Mouse (Mus musculus): ENCODE data around the gene Zfp317.
"Not testable (repeated sequence)": the region's sequence is repeated elsewhere in the genome, so short reads cannot be mapped to it uniquely, and the experiment has no call there.

Zfp317 gene

DNA sequence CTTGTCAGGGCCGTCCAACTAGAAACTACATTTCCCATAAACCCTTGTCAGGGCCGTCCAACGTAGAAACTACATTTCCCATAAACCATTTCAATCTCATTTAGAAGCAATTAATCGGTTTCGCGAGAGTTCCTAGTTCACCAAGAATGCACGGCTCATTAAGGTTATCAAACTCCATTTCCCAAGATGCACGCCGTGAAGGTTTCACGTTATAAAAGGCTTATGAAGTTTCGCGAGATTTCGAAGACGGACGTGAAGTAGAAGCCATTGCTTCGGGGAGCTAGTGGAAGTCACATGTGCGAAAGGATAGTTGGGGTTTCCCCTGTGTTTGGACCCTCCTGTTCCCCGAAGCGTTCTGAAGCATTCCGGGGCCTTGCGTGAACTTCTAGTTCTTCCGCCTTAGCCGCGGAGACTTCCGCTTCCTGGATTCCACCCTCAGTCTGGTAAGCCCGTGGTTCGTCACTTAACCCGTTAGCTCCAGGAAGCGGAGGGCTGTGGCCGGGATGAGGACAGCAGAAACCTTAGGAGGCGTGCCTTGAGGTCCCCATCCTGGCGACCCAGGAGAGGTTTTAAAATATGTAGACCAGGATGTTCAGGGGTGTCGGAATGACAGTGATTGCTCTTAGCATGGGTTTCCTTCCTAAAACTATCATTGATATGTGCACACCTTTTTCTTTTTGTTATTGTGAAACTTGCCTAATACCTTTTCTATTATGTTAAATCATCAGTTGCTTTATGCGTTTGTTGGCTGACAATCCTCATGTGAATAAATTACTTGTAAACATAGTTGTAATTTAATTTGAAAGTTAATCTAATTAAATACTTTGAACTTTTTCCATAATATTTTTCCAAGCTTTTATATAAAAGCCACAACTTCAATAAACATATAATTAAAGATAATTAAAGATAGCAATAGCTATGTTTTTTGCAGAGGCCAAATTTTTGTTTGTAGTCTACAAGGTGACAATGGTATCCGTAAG lies at the start of gene Zfp317:
Gene Zfp317, plus strand, starts transcription at position 260 of the 980 bp plus-strand sequence.
- DNase-seq (ENCODE audit: low read depth, low spot score): peak; percentile 100

- DNase-seq (ENCODE audit: low read depth, low spot score): no peak
Measured at GRCm38 (mm10) chr9:19582317-19582716, 39.6 kb upstream of the Zfp317 start, which contains the start of gene Olfr855. Gene Olfr855 (plus strand): TSS chr9:19582617.

- no peak for DNase-seq (ENCODE audit: low read depth, low spot score)
Measured at GRCm38 (mm10) chr9:19621297-19621696, 605 bp upstream of the Zfp317 start.

- no peak for DNase-seq (ENCODE audit: low read depth, low spot score)
Measured at GRCm38 (mm10) chr9:19629574-19629973, 7.7 kb downstream of the Zfp317 start.

DNA sequence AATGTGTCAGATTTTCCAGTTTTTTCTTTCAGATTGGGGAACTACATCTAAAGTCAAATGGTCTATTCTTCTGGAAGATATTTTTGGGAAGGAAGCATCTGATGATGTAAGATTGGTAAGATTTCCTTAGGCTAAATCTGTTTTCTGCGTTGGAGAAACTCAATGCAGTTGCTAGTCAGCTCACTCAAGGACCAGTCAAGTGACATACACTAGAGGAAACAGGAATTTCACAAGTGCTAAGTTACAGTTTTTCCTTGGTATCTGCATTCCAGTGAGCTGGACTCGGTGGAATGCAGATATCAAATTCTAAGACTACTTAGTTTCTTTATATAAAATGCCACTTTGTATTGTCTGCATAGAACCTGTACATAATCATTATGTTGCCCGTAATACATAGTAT lies 23.3 kb downstream of the Zfp317 start:
- DNase-seq (ENCODE audit: low read depth, low spot score): peak; percentile 12

DNA sequence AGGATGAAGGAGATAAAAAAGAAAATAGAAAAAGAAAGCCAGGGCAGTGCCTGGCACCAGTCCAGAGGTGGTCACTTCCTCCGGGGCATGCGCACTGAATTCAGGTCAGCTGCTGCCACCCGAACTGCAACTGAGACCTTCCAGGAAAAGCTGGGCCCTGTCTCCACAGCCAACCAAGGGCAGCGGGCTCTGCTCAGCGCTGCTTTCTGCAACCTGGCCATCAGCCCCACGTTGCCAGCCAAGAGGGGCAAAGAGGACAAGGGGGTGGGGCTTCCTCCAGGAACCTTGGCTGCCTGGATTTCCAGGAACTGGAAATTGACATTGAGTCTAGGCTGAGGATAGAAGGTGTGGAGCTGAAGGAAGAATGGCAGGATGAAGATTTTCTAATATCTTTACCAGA lies 68.4 kb downstream of the Zfp317 start:
- no peak for DNase-seq (ENCODE audit: low read depth, low spot score)

- DNase-seq (ENCODE audit: low read depth, low spot score): no peak
Measured at GRCm38 (mm10) chr9:19691426-19691825, 69.5 kb downstream of the Zfp317 start.

DNA sequence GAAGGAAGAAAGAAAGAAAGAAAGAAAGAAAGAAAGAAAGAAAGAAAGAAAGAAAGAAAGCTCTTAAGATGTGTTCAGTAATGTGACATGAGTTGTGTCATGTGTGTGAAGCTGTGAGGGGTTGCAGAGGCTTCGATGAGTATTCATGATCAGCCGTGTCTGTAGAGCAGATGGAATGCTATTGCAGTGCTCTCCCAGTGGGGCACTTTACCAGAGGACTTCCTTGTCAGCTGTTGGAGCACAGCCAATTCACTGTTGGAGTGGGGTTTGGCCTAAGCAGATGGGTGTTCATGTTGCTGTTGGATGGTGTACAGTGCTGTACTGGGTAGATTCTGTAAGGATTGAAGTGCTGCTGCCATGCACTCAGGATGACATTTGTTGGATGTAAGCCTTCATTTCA lies 70.5 kb downstream of the Zfp317 start:
- DNase-seq (ENCODE audit: low read depth, low spot score): no peak

- DNase-seq (ENCODE audit: low read depth, low spot score): not testable (repeated sequence)
Measured at GRCm38 (mm10) chr9:19694285-19694684, 72.4 kb downstream of the Zfp317 start.

DNA sequence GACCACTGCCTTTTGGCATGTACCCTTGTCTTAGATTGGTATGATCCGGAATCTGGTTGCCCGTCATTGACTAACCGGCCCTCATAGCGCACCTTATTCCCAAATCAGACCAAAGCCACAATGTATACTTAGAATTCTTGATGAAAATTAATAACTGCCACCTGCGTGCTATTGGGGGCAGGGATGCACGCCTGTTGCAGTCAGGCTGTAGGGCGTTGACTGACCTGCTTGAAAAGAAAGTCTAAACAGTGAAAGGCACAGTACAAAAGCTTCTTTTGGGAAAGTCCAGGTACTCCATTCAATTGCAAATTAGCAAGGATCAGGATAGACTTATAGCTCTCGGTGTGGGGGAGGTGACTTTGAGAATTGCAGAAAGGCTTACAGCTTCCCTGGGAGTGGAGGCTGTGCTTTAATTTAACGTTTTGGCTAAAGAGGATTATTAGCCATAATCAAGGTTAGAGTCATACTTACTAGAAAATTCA lies 73.0 kb downstream of the Zfp317 start:
- DNase-seq (ENCODE audit: low read depth, low spot score): not testable (repeated sequence)

Data from telencephalon, adult 2 months (tissue).